Mouse (Mus musculus): Measurements from ENCODE around the gene Ear14.

Gene Ear14

GRCm38 (mm10) chr14:51253569-51253968 lies 50.4 kb downstream of the Ear14 start:
- DNase-seq = no peak

Data from kidney, postnatal 10 days (tissue).